Mouse (Mus musculus) CH12.LX (cell line): Measurements from ENCODE around the gene Gm572. TPM values are rescaled to one million over a fixed set of nuclear protein-coding genes. Genes with fewer than 3 reads are reported as not detected.

Experiments used
- DNase-seq: peaks from one replicate; pipeline ENCODE4 v3.0.0-alpha.2; 2013; ENCODE audit errors: extremely low read depth
- H3K27ac ChIP-seq: 2 replicates; pipeline ENCODE4 v1.5.1; 2012; ENCODE audit warnings: low read depth, mild to moderate bottlenecking, control low read depth, moderate library complexity; ENCODE audit not compliant: insufficient read depth
- H3K27me3 ChIP-seq: replicated peaks from 2 replicates; pipeline ENCODE3; 2012; ENCODE audit warnings: inconsistent platforms
- H3K36me3 ChIP-seq, 2 experiments: replicated peaks in 1 of 2; 2 replicates each; pipeline versions ENCODE3 to v1.6.1; 2012; ENCODE audit warnings: inconsistent platforms in 1 of 2, low read length in 1 of 2, mild to moderate bottlenecking in 1 of 2, mixed read lengths in 1 of 2, moderate library complexity in 1 of 2; ENCODE audit not compliant: control insufficient read depth in 1 of 2, insufficient read depth in 1 of 2
- H3K4me1 ChIP-seq, 2 experiments: 2 replicates each; pipeline ENCODE4 v1.6.1; 2012; ENCODE audit warnings: inconsistent platforms in 1 of 2, moderate library complexity in 1 of 2; ENCODE audit not compliant: insufficient read depth in 2 of 2, control insufficient read depth in 1 of 2
- H3K4me2 ChIP-seq: 2 replicates; pipeline ENCODE4 v1.6.1; 2012; ENCODE audit warnings: low read depth, mild to moderate bottlenecking, control low read depth; ENCODE audit not compliant: poor library complexity, insufficient read depth, severe bottlenecking
- H3K4me3 ChIP-seq, 3 experiments: fragments of 150-350 bp in 1 of 3; sonication (generic) in 1 of 3; replicated peaks in 1 of 3; 2 replicates each; pipeline versions ENCODE3 to v1.5.1; 2011 to 2012; ENCODE audit warnings: low read depth in 2 of 3, low read length in 2 of 3, mild to moderate bottlenecking in 2 of 3, moderate library complexity in 2 of 3, control low read depth in 1 of 3, improper control_type of control experiment in 1 of 3, inconsistent platforms in 1 of 3, mixed read lengths in 1 of 3; ENCODE audit not compliant: poor library complexity in 1 of 3
- H3K79me2 ChIP-seq: replicated peaks from 2 replicates; pipeline ENCODE4 v1.6.1; 2012; ENCODE audit warnings: mild to moderate bottlenecking, moderate library complexity; ENCODE audit not compliant: control insufficient read depth, poor library complexity, insufficient read depth, severe bottlenecking; ENCODE audit errors: extremely low read depth
- H3K9ac ChIP-seq: 2 replicates; pipeline ENCODE4 v1.6.1; 2012; ENCODE audit warnings: low read depth, mild to moderate bottlenecking, control low read depth, moderate library complexity; ENCODE audit not compliant: insufficient read depth
- H3K9me3 ChIP-seq: replicated peaks from 2 replicates; pipeline ENCODE3; 2012; ENCODE audit warnings: low read length, inconsistent platforms, mixed read lengths
- BHLHE40 ChIP-seq: IDR thresholded peaks from 2 replicates; pipeline ENCODE4 v1.6.1; 2011; ENCODE audit warnings: mild to moderate bottlenecking, low read depth, low read length, improper control_type of control experiment
- CHD1 ChIP-seq: IDR thresholded peaks from 2 replicates; pipeline ENCODE4 v1.6.1; 2012; ENCODE audit warnings: low read depth, low read length, improper control_type of control experiment, inconsistent platforms
- CHD2 ChIP-seq: IDR thresholded peaks from 2 replicates; pipeline ENCODE4 v1.6.1; 2011; ENCODE audit warnings: low read length, improper control_type of control experiment
- CTCF ChIP-seq, 2 experiments: IDR thresholded peaks in 1 of 2; conservative IDR thresholded peaks in 1 of 2; 2 replicates each; pipeline ENCODE4 v1.5.1; 2011 to 2012; ENCODE audit warnings: low read depth in 2 of 2, low read length in 2 of 2, improper control_type of control experiment in 1 of 2, inconsistent platforms in 1 of 2, mild to moderate bottlenecking in 1 of 2, moderate library complexity in 1 of 2
- EP300 ChIP-seq: IDR thresholded peaks from 2 replicates; pipeline ENCODE4 v1.6.1; 2011; ENCODE audit warnings: low read length, improper control_type of control experiment
- ETS1 ChIP-seq: conservative IDR thresholded peaks from 2 replicates; pipeline ENCODE4 v1.6.1; 2012; ENCODE audit warnings: low read depth, mild to moderate bottlenecking, inconsistent platforms, low read length, improper control_type of control experiment, moderate library complexity
- JUN ChIP-seq: IDR thresholded peaks from 2 replicates; pipeline ENCODE4 v1.6.1; 2011; ENCODE audit warnings: low read depth, mild to moderate bottlenecking, low read length, improper control_type of control experiment, moderate library complexity; ENCODE audit not compliant: insufficient read depth
- JUND ChIP-seq: conservative IDR thresholded peaks from 2 replicates; pipeline ENCODE4 v1.6.1; 2011; ENCODE audit warnings: low read depth, low read length, improper control_type of control experiment
- KAT2A ChIP-seq: IDR thresholded peaks from 2 replicates; pipeline ENCODE4 v1.6.1; 2012; ENCODE audit warnings: low read length, improper control_type of control experiment, inconsistent platforms; ENCODE audit not compliant: insufficient replicate concordance
- MAFK ChIP-seq: IDR thresholded peaks from 2 replicates; pipeline ENCODE4 v1.6.1; 2011; ENCODE audit warnings: low read length, improper control_type of control experiment; ENCODE audit not compliant: insufficient replicate concordance
- MAZ ChIP-seq: IDR thresholded peaks from 2 replicates; pipeline ENCODE4 v1.6.1; 2012; ENCODE audit warnings: low read depth, mild to moderate bottlenecking, inconsistent platforms, low read length, improper control_type of control experiment, moderate library complexity
- NELFE ChIP-seq: IDR thresholded peaks from 2 replicates; pipeline ENCODE4 v1.6.1; 2011; ENCODE audit warnings: low read depth, low read length, improper control_type of control experiment
- NRF1 ChIP-seq: IDR thresholded peaks from 2 replicates; pipeline ENCODE4 v1.6.1; 2014; ENCODE audit warnings: low read depth, mild to moderate bottlenecking, inconsistent platforms, low read length, improper control_type of control experiment, moderate library complexity
- PAX5 ChIP-seq: IDR thresholded peaks from 2 replicates; pipeline ENCODE4 v1.6.1; 2012; ENCODE audit warnings: low read length, inconsistent platforms, mixed read lengths
- POLR2A ChIP-seq: IDR thresholded peaks from 2 replicates; pipeline ENCODE4 v1.6.1; 2011; ENCODE audit warnings: low read depth, mild to moderate bottlenecking, improper control_type of control experiment, low read length
- POLR2AphosphoS2 ChIP-seq: IDR thresholded peaks from 2 replicates; pipeline ENCODE4 v1.6.1; 2011; ENCODE audit warnings: low read depth, low read length, improper control_type of control experiment
- RAD21 ChIP-seq: IDR thresholded peaks from 2 replicates; pipeline ENCODE4 v1.6.1; 2011; ENCODE audit warnings: low read depth, mild to moderate bottlenecking, low read length, improper control_type of control experiment, moderate library complexity
- SMC3 ChIP-seq: IDR thresholded peaks from 2 replicates; pipeline ENCODE4 v1.6.1; 2011; ENCODE audit warnings: low read depth, low read length, improper control_type of control experiment
- TCF12 ChIP-seq: IDR thresholded peaks from 2 replicates; pipeline ENCODE4 v1.6.1; 2014; ENCODE audit warnings: low read depth, mild to moderate bottlenecking, inconsistent platforms, low read length, improper control_type of control experiment
- USF1 ChIP-seq: IDR thresholded peaks from 2 replicates; pipeline ENCODE4 v1.6.1; 2014; ENCODE audit warnings: low read depth, mild to moderate bottlenecking, inconsistent platforms, low read length, improper control_type of control experiment
- USF2 ChIP-seq: conservative IDR thresholded peaks from 2 replicates; pipeline ENCODE4 v1.6.1; 2011; ENCODE audit warnings: low read depth, low read length, improper control_type of control experiment
- ZC3H11A ChIP-seq: IDR thresholded peaks from 2 replicates; pipeline ENCODE4 v1.6.1; 2012; ENCODE audit warnings: low read depth, mild to moderate bottlenecking, inconsistent platforms, low read length, improper control_type of control experiment
- ZKSCAN1 ChIP-seq: IDR thresholded peaks from 2 replicates; pipeline ENCODE4 v1.6.1; 2012; ENCODE audit warnings: low read depth, inconsistent platforms, low read length, improper control_type of control experiment, borderline replicate concordance
- ZNF384 ChIP-seq: IDR thresholded peaks from 2 replicates; pipeline ENCODE4 v1.6.1; 2012; ENCODE audit warnings: low read depth, low read length, improper control_type of control experiment, inconsistent platforms
- dilution Hi-C: fragments of 300-500 bp; cut with MboI; formaldehyde crosslinking; loops from 2 replicates; pipeline ENCODE4 v1.14.3; 2020; ENCODE audit warnings: low sequenced_read_pairs; ENCODE audit not compliant: extremely low pct_unique_long_range_greater_than_20kb, extremely low pct_ligation_motif_present
- in situ Hi-C: fragments of 300-500 bp; cut with MboI; formaldehyde crosslinking; loops from 3 replicates; pipeline ENCODE4 v1.14.3; 2019; ENCODE audit warnings: low sequenced_read_pairs, low pct_ligation_motif_present, low pct_unique_long_range_greater_than_20kb, mixed read lengths
- polyA plus RNA-seq: library from polyadenylated mRNA; unstranded; fragments of >175 nt; gene quantifications from 2 replicates; pipeline ENCODE4 v1.2.1, GENCODE M21; 2012; ENCODE audit warnings: low read depth; ENCODE audit not compliant: insufficient read length
- total RNA-seq, 2 experiments: library from RNA; depleted of rRNA; stranded (reverse); fragments of 300-350 nt in 1 of 2; fragments of >200 nt in 1 of 2; gene quantifications; 2 replicates each; pipeline ENCODE4 v1.2.3; 2012 to 2014

The Gm572 gene
- total and polyA plus RNA-seq, 3 experiments = not detected

GRCm38 (mm10) chr4:148664021-148664420 lies 20.9 kb downstream of the Gm572 start:
- no peaks in the 10 kb centered on the region for H3K79me2 ChIP-seq
- H3K9me3 ChIP-seq = no peaks in the 10 kb centered on the region
- H3K9ac ChIP-seq = no peak overlapping the region
- no peaks in the 10 kb centered on the region for H3K4me1 ChIP-seq
- H3K4me2 ChIP-seq = no peak overlapping the region
- in situ Hi-C loops (no loop called here), dilution Hi-C loops (no loop called here)
- H3K27ac ChIP-seq = no peak overlapping the region
- no peak overlapping the region for H3K4me3 ChIP-seq
- no peak for DNase-seq
- TF ChIP-seq MAZ (no peak), CHD1 (no peak), USF2 (no peak), POLR2AphosphoS2 (no peak), CHD2 (no peak), CTCF (conservative IDR thresholded peaks at IDR 0.05 in 1 of 2, IDR thresholded peaks at IDR 0.05 in 1 of 2; ENCODE audit: low read depth in 2 of 2, low read length in 2 of 2) (no peak), EP300 (no peak), NRF1 (no peak), KAT2A (no peak), POLR2A (no peak), JUN (no peak), USF1 (no peak)
- H3K27me3 ChIP-seq = peaks cover 74% of the 10 kb centered on the region
- H3K36me3 ChIP-seq = no peaks in the 10 kb centered on the region

GRCm38 (mm10) chr4:148667006-148667755 lies 24.1 kb downstream of the Gm572 start:
- Histone ChIP-seq H3K9ac (no peak overlapping the region), H3K4me1 (no peaks in the 10 kb centered on the region), H3K79me2 (no peaks in the 10 kb centered on the region), H3K9me3 (no peaks in the 10 kb centered on the region), H3K27me3 (peaks cover 59% of the 10 kb centered on the region), H3K4me2 (no peak overlapping the region), H3K27ac (no peak overlapping the region), H3K4me3 (no peak overlapping the region), H3K36me3 (no peaks in the 10 kb centered on the region)
- TF ChIP-seq USF2 (no peak), JUND (no peak), EP300 (no peak), CHD1 (no peak), POLR2AphosphoS2 (no peak), PAX5 (no peak), NELFE (no peak), BHLHE40 (no peak), ETS1 (no peak), ZKSCAN1 (no peak), MAZ (no peak), ZC3H11A (no peak), MAFK (no peak), TCF12 (no peak), SMC3 (no peak), ZNF384 (no peak), RAD21 (no peak)
- dilution Hi-C loops = no loop called here
- in situ Hi-C loops = no loop called here
- DNase-seq = no peak
